Mouse (Mus musculus) ES-Bruce4 (cell line): ENCODE data around the gene Itga8.

Source experiments
- CTCF ChIP-seq: IDR thresholded peaks from one replicate; pipeline ENCODE4 v1.8.1; 2011; ENCODE audit warnings: low read depth, low read length
- POLR2A ChIP-seq: IDR thresholded peaks from one replicate; pipeline ENCODE4 v1.8.1; 2011; ENCODE audit warnings: low read length; ENCODE audit not compliant: insufficient read depth

- TF ChIP-seq CTCF (no peak), POLR2A (no peak)
Measured at GRCm38 (mm10) chr2:12317343-12317742, 15.6 kb upstream of the Itga8 start.
